Mouse (Mus musculus) skeletal muscle tissue, adult 2 months (tissue): Measurements from ENCODE around the gene Zwilch.
"Not testable (repeated sequence)": the region's sequence is repeated elsewhere in the genome, so short reads cannot be mapped to it uniquely, and the experiment has no call there.

Source experiments
- DNase-seq: peaks from one replicate; pipeline ENCODE4 v3.0.0-alpha.2; 2012; ENCODE audit warnings: low read depth, low spot score

Gene Zwilch

DNA sequence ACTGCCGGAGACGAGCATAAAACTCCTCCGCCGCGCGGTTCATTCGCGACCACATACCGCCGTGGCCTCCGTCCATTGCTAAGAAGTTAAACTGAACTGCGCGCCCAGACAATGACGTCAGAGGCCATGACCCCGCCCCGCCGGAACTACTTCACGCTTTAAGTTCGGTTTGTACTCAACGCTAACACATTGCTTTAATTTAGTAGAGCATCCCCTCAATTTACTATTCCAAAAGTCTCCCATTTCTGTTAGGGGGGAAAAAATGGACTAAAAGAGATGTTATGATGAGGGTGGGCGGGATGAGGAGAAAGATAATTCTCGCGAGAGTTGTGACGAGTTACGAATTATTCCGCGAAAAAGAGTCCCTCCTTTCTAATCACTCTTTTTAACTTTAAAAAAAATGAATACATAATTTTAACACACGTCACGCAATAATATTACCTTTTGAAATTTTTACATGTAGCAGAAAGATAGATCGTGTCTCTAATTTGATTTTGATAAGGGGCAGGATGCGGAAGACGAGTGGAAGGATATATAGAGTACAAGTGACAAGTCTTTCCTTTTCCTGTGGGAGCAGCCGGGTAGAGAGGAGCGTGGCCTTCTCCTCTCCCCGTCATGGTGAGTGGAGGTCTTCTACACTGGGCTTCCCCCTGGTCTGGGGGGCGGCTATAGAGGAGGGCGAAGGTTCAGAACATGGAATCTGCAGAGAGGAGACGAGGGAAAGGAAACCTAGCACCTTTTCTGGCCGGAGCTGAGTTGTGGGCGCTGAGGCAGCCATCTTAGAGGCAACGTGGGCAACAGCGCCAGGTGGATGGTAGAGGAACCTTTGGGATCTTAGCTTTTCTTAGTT is at the start of gene Zwilch, which contains the start of gene Rpl4:
Gene Zwilch (minus strand): TSS at position 289 of the 850 bp plus-strand sequence.
Gene Rpl4 (plus strand): TSS at position 560 of the 850 bp plus-strand sequence.
- DNase-seq: peak; percentile 79

DNA sequence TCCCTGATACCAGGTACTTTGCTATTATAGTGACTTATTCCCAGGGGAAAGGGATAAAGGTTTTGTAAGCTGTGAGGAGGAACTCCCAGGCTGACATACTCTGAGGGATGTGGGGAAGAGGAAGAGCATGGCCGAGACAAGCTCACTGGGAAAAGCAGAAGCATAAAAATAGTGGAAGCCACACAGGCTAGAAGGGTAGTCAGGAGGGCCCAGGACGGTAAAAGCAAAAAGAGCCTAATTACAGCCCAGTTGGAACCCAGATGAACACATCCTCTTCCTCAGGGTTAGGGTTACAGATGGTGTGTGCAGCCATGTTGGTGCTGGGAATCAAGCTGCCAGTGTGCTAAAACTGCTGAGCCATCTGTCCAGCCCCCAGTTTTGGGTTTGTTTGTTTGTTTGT is 49.2 kb upstream of the Zwilch start:
- no peak for DNase-seq

DNA sequence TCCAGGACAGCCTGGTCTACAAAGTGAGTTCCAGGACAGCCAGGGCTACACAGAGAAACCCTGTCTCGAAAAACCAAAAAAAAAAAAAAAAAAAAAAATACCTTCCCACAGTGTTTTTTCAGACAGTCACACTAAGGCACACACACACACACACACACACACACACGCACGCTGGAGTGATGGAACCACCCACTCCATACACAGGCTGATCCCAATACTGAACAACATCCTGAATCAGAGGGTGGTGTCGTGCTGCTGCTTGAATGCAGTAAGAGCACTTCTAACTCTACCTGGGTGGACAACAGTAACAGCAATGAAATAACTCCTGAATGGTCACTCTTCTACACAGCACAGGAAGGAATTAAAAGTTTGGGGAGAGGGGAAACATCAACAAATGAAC is 48.6 kb upstream of the Zwilch start:
- no peak for DNase-seq

DNA sequence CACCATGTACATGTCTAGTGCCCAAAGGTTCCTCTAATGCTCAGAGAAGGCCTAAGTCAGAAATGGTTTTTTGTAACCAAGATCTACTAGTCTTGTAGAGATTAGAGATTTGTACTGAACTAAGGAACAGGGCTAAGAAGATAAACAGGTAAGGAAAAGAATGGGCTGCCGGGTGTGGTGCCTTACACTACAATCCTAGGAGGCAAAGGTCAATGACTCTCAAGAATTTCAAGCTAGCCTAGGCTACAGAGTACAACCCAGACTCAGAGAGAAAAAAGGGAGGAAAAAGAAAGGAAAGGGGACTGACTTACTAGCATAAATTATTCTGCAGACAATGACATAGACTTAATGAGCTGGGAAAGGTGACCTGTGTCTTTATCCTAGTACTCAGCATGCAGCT is 47.7 kb upstream of the Zwilch start:
- DNase-seq: no peak

DNA sequence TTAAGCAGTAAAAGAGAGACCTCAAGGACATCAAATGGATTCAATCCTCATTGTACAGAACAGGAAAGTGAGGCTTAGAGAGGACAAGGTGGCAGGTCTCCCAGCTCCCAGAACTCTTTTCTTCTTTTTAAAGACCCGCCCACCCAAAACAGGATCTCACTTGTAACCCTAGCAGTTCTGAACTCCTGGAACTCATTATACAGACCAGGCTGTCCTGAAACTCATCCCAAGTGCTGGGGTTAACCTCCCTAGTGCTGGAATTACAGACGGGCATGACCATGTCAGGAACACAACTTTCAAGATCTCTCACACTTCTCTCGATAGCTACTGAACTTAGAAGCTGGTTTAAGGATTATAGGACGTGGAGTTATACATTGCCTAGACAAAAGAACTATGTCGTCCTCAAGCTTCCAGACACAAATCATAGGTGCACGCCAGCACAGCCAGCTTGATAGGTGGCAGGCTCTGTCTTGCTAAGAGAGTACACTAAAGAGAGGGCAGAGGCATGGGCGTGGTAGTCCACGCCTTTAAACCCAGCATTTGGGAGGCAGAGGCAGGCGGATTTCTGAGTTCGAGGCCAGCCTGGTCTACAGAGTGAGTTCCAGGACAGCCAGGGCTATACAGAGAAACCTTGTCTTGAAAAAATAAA is 47.0 kb upstream of the Zwilch start:
- no peak for DNase-seq

DNA sequence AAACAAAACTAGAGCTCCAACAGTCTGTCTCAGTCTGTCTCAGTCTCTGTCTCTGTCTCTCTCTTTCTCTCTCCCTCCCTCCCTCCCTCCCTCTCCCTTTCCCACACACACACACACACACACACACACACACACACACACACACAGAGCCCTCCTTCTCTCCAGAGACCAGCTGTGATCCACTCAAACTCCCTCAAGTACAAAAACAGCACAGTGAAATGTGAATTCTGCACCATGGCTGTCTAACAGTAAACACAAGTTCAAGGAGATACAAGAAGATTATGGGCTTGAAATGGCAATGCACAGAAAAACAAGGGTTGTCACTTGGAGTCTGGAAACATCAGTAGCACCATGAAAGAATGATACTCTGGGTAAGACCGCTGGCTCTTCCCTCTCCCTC is 46.4 kb upstream of the Zwilch start:
- no peak for DNase-seq

DNA sequence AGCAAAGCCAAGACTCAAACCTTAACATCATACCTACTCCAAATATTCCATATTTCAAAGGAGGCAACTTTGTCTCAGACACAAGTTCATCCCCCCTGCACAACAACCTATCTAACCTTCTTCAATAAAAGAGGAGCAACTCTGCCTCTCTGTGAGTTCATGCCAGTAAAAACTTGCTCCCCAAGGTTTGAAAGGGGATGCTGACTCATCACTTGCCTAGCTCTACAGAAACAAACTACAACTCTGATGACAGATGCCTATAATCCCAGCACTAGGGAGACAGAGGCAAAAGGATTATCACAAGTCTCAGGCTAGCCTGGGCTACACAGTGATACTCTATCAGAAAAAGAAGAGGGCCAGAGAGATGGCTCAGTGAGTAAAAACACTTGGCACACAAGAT is 45.0 kb upstream of the Zwilch start:
- no peak for DNase-seq

DNA sequence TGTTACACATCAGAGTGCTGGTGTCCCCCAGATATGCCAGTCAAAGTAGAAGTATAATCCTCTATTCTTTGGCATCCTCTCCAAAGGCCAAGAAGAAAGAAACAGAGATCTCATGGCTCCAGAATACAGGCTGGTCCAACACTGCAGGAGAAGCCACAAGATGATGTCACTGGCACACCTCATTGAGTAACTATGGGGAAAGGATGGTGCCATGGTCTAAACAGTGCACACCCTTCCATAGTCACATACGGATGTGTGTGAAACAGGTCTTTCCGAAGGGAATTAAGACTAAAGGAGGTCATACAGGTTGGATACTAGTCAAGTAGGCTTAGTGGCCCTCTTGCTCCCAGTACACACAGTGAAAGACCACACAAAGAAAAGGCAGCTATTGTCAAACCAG is 43.7 kb upstream of the Zwilch start:
- no peak for DNase-seq

DNA sequence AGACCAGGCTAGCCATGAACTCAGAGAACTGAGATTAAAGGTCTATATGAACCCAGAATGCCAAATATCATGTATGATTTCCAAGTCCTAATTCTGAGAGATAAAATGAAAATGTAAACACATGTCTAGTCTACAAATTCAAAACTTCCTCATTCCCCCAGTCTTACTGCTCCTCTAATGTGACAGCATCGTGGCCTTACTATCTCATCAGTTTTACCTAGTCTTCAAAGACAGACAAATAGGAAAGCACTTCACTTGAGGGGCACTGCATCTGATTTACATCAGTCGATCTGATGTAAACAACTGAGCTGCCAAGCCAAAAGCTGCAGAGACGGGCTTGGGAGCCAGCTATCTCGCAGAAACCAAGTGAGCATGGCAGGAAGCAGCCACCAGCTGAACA is 43.2 kb upstream of the Zwilch start:
- DNase-seq: no peak

DNA sequence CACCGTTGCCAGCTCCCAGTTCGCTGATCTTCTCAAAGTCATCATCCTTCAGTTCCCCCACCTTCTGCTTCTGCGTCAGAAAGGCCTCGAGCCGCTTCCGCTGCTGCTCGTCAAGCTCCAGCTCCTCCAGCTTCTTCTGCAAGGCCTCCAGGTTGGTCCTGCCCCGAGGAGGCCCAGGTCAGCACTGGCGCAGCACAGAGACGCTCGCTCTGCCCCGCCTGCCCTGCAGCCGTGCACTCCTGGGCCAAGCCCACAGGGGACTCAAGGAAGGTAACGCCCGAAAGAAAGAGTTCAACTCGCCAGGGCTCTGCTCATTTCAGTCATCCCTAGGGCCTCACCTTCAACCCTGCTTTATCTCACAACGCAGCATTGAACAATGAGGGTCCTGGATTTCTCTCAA is 41.5 kb upstream of the Zwilch start:
- DNase-seq: no peak

DNA sequence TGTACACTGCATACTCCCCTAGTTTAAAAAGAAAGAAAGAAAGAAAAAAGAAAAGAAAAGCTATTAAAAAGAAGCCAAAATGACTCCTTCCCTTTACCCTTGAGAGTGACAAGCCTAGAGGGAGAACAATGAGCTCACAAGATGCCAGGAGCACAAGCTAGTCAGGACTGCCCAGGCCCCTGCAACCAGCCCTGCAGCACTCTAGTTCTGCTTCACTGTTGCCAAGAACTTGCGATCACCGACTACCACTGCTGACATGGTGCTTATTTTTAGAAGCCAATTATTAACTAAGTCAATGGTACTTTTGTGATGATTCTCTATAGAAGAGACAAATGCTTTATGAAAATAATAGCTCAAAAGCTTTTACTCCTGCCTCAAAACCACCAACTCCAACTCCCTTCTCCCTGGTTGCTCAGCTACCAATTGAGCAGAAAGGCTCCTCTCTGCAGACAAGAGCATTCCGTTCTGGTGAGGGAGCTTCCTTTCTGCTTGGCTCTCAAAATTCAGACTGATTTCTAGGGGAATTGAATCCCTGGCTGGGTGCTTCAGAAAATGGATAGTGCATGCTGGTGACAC is 34.7 kb upstream of the Zwilch start:
- no peak for DNase-seq

DNA sequence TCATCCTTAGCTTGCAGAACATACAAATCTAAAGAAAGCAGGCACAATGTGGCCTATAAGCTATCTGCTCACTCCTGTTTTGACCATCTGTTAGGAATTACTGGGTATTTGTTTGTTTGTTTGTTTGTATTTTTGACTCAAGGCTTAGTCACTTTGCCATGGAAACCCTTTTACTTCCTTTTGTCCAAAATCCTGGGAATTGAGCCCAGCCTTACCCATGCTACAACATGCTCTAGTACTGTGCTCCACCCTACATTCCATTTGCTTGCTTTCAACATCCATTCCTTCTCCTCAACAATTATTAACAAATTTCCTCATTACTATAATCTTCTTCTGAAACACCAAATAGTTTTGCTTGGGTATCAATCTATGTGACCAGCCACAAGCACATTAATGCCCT is 30.0 kb upstream of the Zwilch start:
- DNase-seq: no peak

DNA sequence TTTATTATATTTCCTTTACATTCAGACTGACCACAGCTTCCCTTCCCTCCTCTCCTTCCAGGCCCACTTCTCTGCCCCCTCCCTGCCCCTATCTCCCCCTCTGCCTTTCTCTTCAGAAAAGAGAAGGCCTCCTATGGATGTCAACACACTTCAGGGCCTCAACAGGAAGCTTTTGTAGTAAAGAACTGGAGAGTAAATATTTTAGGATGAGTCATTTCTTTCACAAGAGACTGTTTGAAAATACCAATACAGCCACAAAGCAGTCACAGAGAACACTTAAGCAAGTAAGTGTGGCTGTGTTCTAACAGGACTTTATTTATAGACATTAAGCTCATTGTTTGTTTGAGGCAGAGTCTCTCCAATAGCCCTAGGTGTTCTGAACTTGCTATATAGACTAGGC is 29.4 kb upstream of the Zwilch start:
- no peak for DNase-seq

DNA sequence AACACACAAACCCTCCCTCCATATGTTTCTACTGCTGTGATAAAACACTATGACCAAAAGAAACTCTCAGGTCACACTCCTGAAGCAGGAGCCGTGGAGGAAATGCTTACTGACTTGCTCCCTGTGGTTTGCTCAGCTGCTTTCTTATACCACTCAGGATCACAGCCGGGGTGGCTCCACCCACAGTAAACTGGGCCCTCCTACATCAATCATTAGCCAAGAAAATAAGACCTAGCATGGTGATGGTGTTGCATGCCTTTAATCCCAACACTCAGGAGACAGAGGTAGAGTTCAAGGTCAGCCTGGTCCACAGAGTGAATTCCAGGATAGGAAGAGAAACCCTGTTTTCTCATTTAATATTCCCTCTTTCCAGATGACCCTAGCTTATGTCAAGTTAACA is 27.0 kb upstream of the Zwilch start:
- no peak for DNase-seq

DNA sequence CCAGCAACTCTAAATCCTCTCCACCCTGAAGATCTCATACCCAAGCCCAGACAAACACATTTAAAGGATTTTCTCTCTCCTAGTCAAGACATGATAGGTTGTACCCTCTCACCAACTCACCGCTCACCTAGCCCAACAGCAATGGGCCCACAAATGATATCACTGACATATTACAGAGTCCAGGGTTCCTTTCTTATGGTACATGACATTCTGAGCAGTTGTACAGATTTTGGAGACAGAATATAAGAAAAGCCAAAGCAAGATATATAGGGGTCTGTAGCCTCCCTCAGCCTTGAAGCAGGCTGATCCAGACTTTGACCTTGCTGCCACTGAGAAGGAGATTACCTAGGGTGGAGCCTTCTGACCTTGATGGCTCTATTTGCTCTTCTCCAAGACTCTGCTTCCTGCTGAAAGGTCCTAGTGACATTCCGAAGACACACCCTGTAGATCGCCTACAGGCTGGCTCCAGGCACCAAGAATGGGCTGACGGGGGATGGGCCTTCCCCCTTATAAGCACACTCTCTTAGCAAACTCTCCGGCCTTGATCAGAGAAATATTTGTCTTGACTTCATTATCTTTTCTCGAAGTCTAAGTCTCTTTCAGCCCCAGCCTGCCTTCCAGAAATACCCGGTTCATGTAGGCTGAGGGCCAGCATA is 26.0 kb upstream of the Zwilch start:
- DNase-seq: not testable (repeated sequence)

DNA sequence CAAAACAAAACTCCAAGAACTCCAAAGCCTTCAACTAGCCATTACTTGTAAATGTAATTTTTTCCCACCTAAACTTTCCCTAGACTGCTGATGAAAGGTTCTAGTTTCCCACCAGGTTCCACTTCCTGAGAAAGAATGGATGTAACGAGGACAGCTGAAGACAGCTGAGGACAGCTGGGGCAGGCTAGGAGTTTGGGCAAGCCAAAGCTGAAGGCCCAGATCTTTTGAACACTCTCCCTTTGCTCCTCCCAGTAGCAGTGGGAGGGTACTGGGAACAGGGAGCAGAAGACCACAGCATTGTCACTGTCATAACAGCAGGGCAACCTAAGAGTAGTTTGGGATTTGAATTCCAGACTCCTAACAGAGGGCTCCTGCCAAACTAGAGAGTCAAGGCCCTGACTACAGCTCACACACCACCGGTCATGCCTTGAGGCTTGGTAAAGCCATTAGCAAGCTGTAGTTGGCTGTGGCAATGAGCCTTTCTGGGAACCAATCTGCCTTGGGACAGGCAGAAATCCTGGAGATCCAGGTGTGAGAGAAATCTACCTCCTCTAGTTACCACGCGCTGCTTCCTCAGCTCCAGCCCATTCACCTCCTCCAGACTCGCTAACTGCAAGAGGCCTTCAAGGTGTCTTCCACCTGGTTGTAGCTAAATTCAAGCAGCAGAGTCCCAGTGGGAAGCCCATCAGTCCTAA is 25.3 kb upstream of the Zwilch start:
- no peak for DNase-seq

DNA sequence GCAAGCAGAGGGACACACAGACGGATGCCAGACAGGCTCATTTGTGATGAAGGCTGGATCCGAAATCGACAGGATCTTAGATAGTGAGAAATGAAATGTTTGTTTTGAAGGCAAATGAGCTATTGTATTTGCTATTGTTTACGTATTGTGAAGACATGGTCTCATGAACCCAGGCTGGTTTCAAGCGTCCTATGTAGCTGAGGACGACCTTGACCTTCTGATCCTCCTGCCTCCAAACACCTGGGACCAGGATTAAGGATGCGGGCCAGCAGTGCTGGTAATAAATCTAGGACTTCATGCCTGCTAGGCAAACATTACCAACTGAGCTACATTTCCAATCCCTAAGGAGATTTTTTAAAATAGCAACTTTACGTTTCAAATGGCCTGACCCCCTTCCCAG is 24.6 kb upstream of the Zwilch start:
- DNase-seq: no peak

DNA sequence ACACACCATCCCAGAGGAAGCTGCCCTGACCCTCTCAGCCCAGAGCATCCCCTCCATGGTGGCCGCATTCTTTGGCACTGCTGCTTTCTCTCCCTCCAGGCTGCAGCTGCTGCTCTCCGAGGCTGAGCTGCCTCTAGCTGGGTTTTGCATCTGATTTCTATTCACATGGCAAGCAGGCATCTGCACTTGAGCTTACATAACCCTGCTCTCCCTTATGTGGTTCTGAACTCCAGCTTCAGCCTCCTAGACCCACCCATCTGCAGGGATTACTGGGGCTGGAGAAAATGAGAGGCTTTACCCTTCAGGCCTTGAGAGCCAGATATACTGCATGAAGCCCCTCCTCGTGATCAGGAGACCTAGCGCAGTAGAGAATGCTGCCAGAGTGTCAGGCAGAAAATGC is 22.6 kb upstream of the Zwilch start:
- no peak for DNase-seq

DNA sequence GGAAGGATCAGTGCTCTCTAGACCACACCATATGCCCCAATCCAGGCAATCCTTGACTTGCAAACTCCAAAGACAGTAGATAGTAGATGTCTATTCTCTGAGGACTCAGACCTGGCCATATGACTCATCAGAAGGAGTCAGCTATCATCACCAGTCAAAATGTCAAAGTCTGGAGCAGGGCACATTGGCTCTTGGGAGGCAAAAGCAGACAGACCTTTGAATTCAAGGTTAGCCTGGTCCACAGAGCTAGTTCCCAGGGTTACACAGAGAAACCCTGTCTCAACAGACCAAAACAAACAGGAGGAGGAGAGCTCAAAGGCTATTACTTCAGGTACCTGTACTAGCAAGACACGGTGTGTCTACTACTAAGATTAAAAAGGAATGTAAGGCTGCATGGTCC is 21.0 kb upstream of the Zwilch start:
- no peak for DNase-seq

DNA sequence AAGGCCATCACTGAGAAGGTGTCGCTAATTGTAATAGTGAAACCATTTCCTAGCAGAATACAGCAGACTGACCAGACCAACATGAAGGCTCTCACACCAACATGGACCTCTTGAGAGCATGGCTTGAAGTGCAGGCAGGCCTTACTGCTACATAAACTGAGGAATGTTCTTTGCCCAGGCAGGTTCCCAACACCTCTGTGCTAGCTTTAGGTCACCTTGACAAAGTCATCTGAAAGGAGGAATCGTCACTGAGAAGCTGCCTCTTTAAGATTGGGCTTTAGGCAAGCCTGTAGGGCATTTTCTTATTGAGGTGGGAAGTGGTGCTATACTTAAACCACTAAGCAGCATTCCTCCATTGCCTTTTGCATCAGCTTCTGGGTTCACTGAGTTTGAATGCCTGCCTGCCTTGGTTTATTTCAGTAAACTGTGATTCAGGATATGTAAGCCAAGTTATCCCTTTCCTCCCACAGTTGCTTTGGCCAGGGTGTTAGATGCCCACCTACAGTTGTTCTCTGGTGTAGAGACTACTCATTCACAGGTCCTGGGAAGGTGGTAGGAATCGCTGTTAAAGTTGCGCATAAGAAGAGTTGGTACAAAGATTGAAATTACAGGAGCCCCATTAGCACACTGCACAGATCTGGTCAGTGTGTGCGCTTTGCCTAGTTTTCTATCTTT is 11.4 kb upstream of the Zwilch start:
- DNase-seq: no peak

DNA sequence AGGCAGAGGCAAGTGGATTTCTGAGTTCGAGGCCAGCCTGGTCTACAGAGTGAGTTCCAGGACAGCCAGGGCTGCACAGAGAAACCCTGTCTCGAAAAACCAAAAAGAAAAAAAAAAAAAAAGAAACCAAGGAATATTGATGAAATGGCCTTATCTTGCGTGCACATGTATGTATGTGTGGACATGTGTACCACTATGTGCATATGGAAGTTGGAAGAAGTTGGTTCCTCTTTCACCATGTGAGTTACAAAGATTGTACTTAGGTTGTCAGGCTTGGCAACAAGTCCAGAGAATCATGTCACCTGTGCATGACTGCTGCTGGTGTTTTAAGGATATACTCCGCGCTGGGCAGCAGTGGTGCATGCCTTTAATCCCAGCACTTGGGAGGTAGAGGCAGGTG is 10.4 kb upstream of the Zwilch start:
- not testable (repeated sequence) for DNase-seq
